Mouse (Mus musculus): Measurements from ENCODE around the gene Arhgap30. TPM values are rescaled to one million over a fixed set of nuclear protein-coding genes. Genes with fewer than 3 reads are reported as not detected.

The Arhgap30 gene
- total and polyA plus RNA-seq, 2 experiments from 2014 or later: 0.75 to 0.82 TPM

DNA sequence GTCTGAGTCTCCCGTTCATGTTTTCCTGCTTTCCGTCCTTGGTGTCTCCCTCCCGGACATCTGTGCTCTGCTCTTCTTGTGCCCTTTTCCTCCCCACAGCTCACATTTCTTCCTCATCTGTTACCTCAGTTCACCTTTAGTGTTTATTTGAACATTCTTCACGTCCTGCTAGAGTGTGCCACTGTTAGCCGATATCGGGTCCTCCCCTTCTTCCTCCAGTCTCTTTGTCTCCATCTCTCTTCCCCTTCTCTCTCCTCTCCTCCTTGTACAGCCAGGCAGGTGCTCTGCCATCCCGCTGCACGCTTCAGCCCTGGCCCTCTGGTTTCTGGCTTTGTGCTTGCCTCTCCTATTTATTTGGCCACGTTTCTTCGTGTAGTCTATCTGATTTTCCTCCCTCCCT is 58.9 kb downstream of the Arhgap30 start:
- WGBS: 78% methylated on average over 10 of the region's 10 CpGs
- no peak overlapping the region for H3K9ac ChIP-seq (replicated peaks; ENCODE audit: low read length, poor library complexity, severe bottlenecking)
- H3K4me3 ChIP-seq (ENCODE audit: low read depth, low read length): no peak overlapping the region
- no peaks in the 10 kb centered on the region for H3K4me1 ChIP-seq (ENCODE audit: insufficient read depth, low read length)
- H3K27ac ChIP-seq (ENCODE audit: low read depth, low read length): no peak overlapping the region
- no peak overlapping the region for H3K4me2 ChIP-seq (ENCODE audit: low read depth, low read length, poor library complexity, severe bottlenecking)
- TF ChIP-seq CTCF (IDR thresholded peaks at IDR 0.05): no peak
- no peaks in the 10 kb centered on the region for H3K36me3 ChIP-seq (ENCODE audit: insufficient read depth, low read length)
- no peaks in the 10 kb centered on the region for H3K27me3 ChIP-seq (ENCODE audit: insufficient read depth, low read length)
- DNase-seq (ENCODE audit: low spot score) (no peak), ATAC-seq (ENCODE audit: low FRiP score) (no peak)
- no peaks in the 10 kb centered on the region for H3K9me3 ChIP-seq (ENCODE audit: low read length)

DNA sequence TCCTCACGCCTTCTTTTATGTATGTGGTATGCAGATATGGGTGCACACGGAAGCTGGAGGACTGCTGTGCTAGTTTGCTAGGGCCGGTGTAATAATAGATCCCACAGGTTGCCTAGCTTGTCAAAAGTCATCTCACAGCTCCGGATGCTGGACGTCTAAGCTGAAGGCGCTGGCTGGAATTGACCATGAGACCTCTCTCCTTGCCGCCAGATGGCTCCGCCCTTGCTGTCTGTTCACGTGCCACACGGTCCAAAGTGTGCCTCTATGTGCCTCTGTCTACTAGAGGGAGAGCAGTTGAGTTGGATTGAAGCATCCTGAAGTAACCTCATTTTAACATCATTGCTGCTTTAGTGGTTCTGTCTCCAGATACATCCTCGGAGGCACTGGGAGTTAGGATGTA is 61.3 kb downstream of the Arhgap30 start:
- Histone ChIP-seq H3K4me3 (ENCODE audit: low read depth, low read length) (no peak overlapping the region), H3K4me1 (ENCODE audit: insufficient read depth, low read length) (no peaks in the 10 kb centered on the region), H3K36me3 (ENCODE audit: insufficient read depth, low read length) (no peaks in the 10 kb centered on the region), H3K9ac (replicated peaks; ENCODE audit: low read length, poor library complexity, severe bottlenecking) (no peak overlapping the region), H3K27me3 (ENCODE audit: insufficient read depth, low read length) (no peaks in the 10 kb centered on the region), H3K4me2 (ENCODE audit: low read depth, low read length, poor library complexity, severe bottlenecking) (no peak overlapping the region), H3K9me3 (ENCODE audit: low read length) (no peaks in the 10 kb centered on the region), H3K27ac (ENCODE audit: low read depth, low read length) (no peak overlapping the region)
- ATAC-seq (ENCODE audit: low FRiP score) (no peak), DNase-seq (ENCODE audit: low spot score) (no peak)
- WGBS: 86% methylated on average over 11 of the region's 11 CpGs
- TF ChIP-seq CTCF (IDR thresholded peaks at IDR 0.05): no peak

- H3K27me3 ChIP-seq (ENCODE audit: insufficient read depth, low read length): no peaks in the 10 kb centered on the region
- H3K9me3 ChIP-seq (ENCODE audit: low read length): no peaks in the 10 kb centered on the region
- H3K9ac ChIP-seq (replicated peaks; ENCODE audit: low read length, poor library complexity, severe bottlenecking): no peak overlapping the region
- WGBS: 86% methylated on average over 10 of the region's 10 CpGs
- DNase-seq (ENCODE audit: low spot score) (no peak), ATAC-seq (ENCODE audit: low FRiP score) (no peak)
- no peak overlapping the region for H3K27ac ChIP-seq (ENCODE audit: low read depth, low read length)
- no peaks in the 10 kb centered on the region for H3K36me3 ChIP-seq (ENCODE audit: insufficient read depth, low read length)
- no peak overlapping the region for H3K4me2 ChIP-seq (ENCODE audit: low read depth, low read length, poor library complexity, severe bottlenecking)
- no peaks in the 10 kb centered on the region for H3K4me1 ChIP-seq (ENCODE audit: insufficient read depth, low read length)
- no peak overlapping the region for H3K4me3 ChIP-seq (ENCODE audit: low read depth, low read length)
- TF ChIP-seq CTCF (IDR thresholded peaks at IDR 0.05): no peak
Measured at GRCm38 (mm10) chr1:171451001-171451400, 62.2 kb downstream of the Arhgap30 start.

GRCm38 (mm10) chr1:171452522-171452921 is 63.8 kb downstream of the Arhgap30 start:
- WGBS: 78% methylated on average over 5 of the region's 5 CpGs
- DNase-seq (ENCODE audit: low spot score) (no peak), ATAC-seq (ENCODE audit: low FRiP score) (no peak)
- H3K9ac ChIP-seq (replicated peaks; ENCODE audit: low read length, poor library complexity, severe bottlenecking): no peak overlapping the region
- H3K27me3 ChIP-seq (ENCODE audit: insufficient read depth, low read length): no peaks in the 10 kb centered on the region
- H3K27ac ChIP-seq (ENCODE audit: low read depth, low read length): no peak overlapping the region
- no peaks in the 10 kb centered on the region for H3K9me3 ChIP-seq (ENCODE audit: low read length)
- TF ChIP-seq CTCF (IDR thresholded peaks at IDR 0.05): no peak
- no peaks in the 10 kb centered on the region for H3K36me3 ChIP-seq (ENCODE audit: insufficient read depth, low read length)
- no peak overlapping the region for H3K4me2 ChIP-seq (ENCODE audit: low read depth, low read length, poor library complexity, severe bottlenecking)
- H3K4me3 ChIP-seq (ENCODE audit: low read depth, low read length): no peak overlapping the region
- no peaks in the 10 kb centered on the region for H3K4me1 ChIP-seq (ENCODE audit: insufficient read depth, low read length)

GRCm38 (mm10) chr1:171452923-171453322 is 64.2 kb downstream of the Arhgap30 start:
- H3K4me2 ChIP-seq (ENCODE audit: low read depth, low read length, poor library complexity, severe bottlenecking): no peak overlapping the region
- H3K27me3 ChIP-seq (ENCODE audit: insufficient read depth, low read length): no peaks in the 10 kb centered on the region
- no peak overlapping the region for H3K4me3 ChIP-seq (ENCODE audit: low read depth, low read length)
- H3K36me3 ChIP-seq (ENCODE audit: insufficient read depth, low read length): no peaks in the 10 kb centered on the region
- no peak for TF ChIP-seq CTCF (IDR thresholded peaks at IDR 0.05)
- no peak overlapping the region for H3K9ac ChIP-seq (replicated peaks; ENCODE audit: low read length, poor library complexity, severe bottlenecking)
- 78% methylated on average over 5 of the region's 5 CpGs for WGBS
- ATAC-seq (ENCODE audit: low FRiP score): no peak
- H3K27ac ChIP-seq (ENCODE audit: low read depth, low read length): no peak overlapping the region
- DNase-seq (ENCODE audit: low spot score): no peak
- H3K9me3 ChIP-seq (ENCODE audit: low read length): no peaks in the 10 kb centered on the region
- H3K4me1 ChIP-seq (ENCODE audit: insufficient read depth, low read length): no peaks in the 10 kb centered on the region

DNA sequence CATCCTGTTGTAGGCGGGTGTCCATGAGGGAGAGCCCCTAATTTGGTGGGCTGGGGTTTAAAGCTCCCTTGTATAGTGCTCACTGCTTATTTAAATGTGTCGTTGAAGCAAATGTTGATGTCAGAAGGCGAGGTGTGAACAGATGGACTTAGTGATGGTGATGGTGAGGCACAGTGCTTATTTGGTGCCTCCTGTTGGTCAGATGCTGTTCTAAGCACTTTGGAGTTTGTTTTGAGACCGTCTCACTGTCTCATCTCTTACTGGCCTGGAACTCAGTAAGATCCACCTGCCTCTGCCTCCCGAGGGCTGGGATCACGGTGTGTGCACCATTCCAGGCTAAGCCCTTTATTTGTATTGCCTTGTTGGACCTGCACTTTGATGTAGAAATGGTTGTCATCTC is 66.2 kb downstream of the Arhgap30 start:
- no peaks in the 10 kb centered on the region for H3K4me1 ChIP-seq (ENCODE audit: insufficient read depth, low read length)
- H3K9me3 ChIP-seq (ENCODE audit: low read length): no peaks in the 10 kb centered on the region
- no peak overlapping the region for H3K27ac ChIP-seq (ENCODE audit: low read depth, low read length)
- no peak for TF ChIP-seq CTCF (IDR thresholded peaks at IDR 0.05)
- no peak overlapping the region for H3K4me3 ChIP-seq (ENCODE audit: low read depth, low read length)
- 80% methylated on average over 6 of the region's 6 CpGs for WGBS
- no peaks in the 10 kb centered on the region for H3K36me3 ChIP-seq (ENCODE audit: insufficient read depth, low read length)
- no peak for ATAC-seq (ENCODE audit: low FRiP score)
- no peak overlapping the region for H3K9ac ChIP-seq (replicated peaks; ENCODE audit: low read length, poor library complexity, severe bottlenecking)
- no peaks in the 10 kb centered on the region for H3K27me3 ChIP-seq (ENCODE audit: insufficient read depth, low read length)
- no peak for DNase-seq (ENCODE audit: low spot score)
- no peak overlapping the region for H3K4me2 ChIP-seq (ENCODE audit: low read depth, low read length, poor library complexity, severe bottlenecking)

All from midbrain, postnatal 0 days (tissue).